Mouse (Mus musculus) induced T-regulatory cell, adult 2 months (primary cell): ENCODE data around the gene Evx2.
A peak's percentile ranks its signal among the peaks of the same experiment; 100 is the strongest.

Source experiments
- DNase-seq: peaks from one replicate; pipeline ENCODE4 v3.0.0-alpha.2; 2012; ENCODE audit warnings: low read depth

Evx2 gene

DNA sequence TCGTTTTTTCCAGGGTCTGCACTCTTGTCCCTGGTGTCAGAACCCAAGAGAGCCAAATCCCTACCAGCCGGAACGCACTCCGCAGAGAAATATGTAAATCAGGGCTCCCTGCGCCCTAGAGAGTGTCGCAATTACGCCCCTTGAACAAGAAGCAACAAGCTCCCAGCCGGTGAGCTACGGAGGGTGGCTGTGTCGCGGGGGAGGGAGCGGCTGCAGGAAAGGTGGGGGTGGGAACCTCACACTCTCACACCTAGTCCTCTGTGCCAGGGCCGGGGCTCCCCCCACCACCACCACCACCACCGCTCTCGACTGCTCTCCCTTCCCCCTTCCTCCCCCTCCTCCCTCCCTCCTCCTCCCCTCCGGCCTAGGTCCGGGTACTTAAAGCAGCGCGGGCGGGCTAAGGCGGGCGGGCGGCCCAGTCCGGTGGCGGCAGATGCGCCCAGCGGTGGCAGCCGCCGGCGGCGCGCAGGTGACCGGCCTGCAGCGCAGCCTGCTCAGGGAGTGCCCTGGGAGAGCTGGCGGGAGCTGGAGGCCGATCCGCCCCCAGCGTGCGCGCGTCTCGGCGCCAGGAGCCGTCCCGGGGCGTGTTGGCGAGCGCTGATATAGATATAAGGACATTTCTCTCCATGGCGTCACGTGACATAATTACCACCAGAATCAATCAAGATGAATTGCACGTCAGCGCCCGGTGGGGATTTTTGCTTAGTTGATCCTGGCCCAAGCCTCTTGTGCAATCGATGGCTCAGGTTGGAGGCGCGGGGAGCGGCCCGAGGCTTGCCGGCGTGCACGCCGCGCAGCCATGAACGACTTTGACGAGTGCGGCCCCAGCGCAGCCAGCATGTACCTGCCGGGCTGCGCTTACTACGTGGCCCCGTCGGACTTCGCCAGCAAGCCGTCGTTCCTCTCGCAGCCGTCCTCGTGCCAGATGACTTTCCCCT is 22.5 kb upstream of the Evx2 start:
- DNase-seq, result no peak

DNA sequence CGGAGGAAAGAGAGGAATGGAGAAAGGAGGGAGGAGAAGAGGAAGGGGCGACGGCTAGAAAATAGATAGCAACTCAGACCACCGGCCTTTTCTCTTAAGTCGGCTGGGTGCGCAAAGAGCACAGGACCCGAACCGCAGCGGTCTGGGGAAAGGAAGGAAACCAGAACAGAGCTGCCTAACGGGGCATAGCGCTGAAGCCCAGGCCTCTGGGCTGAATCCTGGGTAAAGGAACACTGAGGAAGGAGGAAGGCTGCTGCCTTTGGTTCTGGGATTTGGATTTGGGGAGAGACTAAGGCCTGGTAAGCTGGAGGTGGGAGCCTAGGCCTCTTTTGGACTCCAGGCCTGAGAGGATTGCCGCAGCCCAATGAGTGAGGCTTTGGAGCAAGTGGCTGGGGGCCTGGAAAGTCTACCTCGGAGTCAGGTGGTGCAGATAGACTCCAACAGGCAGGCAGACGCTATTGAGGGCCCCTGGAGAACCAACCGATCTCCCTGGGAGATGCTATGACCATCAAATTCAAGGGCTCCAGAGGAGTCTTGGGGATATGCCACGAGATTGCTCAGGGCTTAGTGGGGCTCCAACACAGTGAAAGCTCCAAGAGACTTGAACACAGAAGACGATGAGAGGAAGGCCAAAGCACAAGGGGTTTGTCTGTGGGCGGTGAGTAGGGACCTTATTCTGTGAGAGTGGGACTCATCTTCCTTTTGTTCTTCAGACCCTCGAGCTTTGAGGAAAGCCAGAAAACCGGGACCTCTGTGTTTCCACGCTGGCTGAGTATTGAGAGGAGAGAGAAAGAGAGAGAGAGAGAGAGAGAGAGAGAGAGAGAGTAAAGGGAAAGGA is 21.4 kb upstream of the Evx2 start:
- no peak for DNase-seq

DNA sequence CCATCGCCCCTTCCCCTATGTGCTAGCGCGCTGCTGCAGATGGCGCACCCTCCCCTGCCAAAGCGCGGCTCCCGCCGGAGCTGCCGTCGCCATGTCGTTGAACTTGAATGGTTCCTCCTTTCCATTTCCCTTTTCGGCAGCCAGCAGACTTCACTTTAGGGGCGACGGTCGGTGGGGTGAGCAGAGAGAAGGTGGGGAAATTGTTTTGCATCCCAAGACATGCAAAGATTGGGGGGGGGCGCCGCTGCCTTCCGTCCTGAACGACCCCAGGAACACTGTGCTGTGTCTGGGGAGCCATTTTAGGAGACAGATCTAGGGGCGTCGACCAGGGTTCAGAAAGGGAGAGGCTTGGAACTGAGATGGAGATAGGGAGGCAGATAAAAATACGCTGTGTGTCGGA is 20.6 kb upstream of the Evx2 start:
- DNase-seq, result no peak

GRCm38 (mm10) chr2:74679596-74679971 is 20.2 kb upstream of the Evx2 start:
- DNase-seq, result no peak

DNA sequence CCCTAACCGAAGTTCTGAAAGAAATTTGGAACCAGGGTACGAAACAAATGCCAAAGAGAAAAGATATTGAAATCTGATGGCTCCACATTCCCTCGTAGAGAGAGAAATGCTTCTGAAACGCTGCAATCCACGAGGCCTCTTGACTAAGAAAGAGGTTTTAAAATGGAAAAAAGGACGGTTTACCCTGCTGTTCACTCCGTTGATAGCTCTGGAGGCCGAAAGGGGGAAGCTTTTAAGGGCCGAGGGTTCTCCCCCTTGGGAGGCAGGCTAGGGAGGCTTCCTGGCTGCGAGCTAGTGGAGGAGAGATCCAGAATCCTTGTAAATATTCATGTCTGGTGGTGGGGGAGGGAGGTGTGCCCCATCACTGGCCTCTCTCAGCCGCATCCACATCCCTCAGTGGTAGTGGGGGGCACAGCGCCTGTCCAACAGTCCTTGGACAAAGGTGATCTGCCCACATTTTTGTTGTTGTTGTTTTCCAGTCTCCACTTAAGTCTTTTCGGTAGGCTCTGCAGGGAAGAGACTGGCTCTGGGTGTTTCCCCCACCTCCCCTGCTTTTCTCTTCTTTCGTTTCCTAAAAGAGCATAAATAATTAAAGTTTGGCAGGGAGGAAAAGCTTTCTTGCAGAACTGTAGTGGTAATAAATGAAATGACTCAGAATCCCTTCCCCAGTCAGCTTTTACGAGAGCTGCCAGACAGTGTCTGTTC is 19.7 kb upstream of the Evx2 start, which contains the start of gene Hoxd11:
Gene Hoxd11 (plus strand): TSS at position 667 of the 705 bp plus-strand sequence.
- no peak for DNase-seq

- no peak for DNase-seq
These were observed 17.7 kb upstream of the Evx2 start for GRCm38 (mm10) chr2:74677106-74677505.

- no peak for DNase-seq
These were observed 17.2 kb upstream of the Evx2 start for GRCm38 (mm10) chr2:74676376-74677052.

DNA sequence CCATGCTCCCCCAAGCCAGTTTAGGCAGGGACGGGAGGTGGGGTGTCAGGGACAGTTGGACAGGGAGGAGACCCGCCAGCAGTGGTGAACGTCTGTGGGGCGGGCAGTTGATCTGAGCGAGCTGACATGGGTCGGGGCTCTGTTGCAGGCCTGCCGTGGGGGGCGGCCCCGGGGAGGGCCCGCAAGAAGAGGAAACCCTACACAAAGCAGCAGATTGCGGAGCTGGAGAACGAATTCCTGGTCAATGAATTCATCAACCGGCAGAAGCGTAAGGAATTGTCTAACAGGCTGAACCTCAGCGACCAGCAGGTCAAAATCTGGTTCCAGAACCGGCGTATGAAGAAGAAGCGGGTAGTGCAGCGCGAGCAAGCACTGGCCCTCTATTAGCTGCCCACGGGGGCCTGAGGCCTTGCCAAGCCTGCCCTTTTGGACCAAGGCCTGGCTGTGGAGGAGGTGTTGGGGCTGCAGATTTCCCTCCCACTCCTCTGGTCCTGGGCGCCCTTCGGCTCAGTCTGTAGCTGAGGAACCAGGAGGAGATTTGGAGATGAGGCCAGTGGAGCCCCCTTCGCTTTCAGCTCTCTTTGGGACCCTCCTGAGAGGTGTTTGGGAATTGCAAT is 16.4 kb upstream of the Evx2 start:
- DNase-seq, result no peak

GRCm38 (mm10) chr2:74674881-74675665 is 15.7 kb upstream of the Evx2 start, which contains the start of gene Hoxd12:
TSS of gene Hoxd12 (plus strand) at chr2:74675013.
- no peak for DNase-seq

DNA sequence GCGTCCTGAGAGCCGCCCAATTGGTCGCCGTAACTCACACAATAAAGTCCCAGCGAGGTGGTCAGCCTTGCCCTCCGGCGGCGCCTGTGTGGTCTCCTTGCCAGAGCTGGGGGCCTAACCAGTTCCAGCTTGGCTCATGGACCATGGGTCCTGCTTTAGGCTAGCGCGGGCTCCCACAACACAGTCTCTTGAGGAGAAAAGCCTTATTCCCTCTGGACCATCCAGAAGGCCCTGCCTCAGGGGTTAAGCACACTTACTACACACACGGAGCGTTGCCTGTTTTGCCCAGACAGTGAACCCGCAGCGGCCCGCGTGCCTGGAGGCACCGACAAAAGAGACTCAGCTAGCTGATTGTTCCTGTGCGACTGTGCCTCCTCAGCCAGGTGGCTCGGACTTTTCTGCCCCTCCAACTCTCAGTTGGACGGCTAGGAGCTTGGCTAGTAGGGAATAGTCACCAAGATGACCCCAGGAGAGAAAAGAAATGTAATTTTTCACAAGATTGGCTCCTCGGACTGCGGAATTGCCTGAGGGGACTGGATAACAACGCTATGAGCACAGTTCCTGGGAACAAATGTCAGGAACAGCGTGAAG is 14.6 kb upstream of the Evx2 start:
- no peak for DNase-seq

- peak; percentile 67 for DNase-seq
These were observed 13.4 kb upstream of the Evx2 start for GRCm38 (mm10) chr2:74672481-74673362.

GRCm38 (mm10) chr2:74671847-74672246 is 12.5 kb upstream of the Evx2 start:
- DNase-seq, result no peak

DNA sequence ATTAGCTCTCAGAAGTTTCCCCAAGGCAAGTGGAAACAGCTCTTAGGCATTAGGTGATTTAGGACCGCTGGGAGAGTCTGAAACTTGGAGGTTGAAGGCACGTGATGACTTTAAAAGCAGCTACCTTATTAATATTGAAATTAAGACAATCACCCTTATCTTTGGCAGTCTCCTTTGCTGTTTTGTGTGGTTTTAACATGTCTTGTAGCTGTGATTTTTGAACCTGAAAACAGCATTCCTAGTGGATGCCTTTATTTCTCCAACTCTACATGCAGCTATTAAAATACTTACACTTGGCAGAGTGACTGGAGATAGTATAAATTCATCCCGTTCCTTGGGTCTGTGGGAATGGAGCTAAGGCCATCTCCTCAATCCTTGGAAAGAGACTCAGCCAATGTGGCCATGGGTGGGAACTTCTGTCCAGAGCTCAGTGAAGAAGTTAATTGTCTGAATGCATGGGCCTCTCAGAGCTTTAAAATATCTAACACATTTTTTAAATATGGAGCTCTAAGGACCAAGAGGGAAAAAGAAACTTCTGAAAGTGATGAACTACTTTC is 11.4 kb upstream of the Evx2 start:
- no peak for DNase-seq

DNA sequence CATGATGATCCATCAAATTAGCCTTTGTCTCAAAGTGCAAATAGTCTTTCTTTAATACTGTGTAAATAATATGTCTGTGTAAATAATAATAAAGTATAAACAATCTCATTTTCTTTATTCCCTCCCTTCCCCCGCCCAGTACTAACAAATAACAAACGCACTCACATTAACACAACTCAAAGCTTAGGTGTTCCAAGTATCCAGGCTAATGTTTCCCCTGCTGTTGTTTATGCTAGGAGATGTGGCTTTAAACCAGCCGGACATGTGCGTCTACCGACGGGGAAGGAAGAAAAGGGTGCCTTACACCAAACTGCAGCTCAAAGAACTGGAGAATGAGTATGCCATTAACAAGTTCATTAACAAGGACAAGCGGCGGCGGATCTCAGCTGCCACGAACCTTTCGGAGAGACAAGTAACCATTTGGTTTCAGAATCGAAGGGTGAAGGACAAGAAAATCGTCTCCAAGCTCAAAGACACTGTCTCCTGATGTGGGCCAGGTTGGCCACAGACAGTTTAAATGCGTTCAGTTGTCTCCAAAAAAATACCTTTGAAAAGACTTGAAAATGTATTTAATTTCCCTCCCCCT is 10.4 kb upstream of the Evx2 start:
- DNase-seq, result no peak

GRCm38 (mm10) chr2:74669230-74669578 is 9.8 kb upstream of the Evx2 start:
- DNase-seq, result no peak

- no peak for DNase-seq
These were observed 9.2 kb upstream of the Evx2 start for GRCm38 (mm10) chr2:74668370-74669229.

DNA sequence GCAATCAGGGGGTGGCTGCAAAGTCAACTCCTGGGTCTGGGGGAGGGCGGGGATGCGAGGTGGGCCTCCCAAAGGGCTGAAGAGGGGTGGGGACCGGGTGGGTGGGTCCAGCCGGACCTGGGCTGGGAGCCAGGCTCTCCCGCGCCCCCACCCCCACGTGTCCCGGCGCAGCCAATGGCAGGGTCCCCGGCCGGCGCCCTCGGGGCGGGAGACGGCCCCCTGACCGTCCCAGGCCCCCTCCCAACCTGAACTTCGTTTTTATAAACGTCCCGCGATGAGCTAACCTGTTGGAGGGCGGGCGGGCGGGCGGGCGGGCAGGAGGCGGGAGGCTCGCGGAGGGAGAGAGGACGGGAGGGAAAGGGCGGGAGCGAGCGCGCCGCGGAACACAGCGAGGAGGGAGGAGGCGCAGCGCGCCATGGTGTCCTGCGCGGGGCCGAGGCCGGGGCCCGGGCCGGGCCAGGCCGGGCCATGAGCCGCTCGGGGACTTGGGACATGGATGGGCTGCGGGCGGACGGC is 8.5 kb upstream of the Evx2 start, which contains the start of gene Hoxd13:
Gene Hoxd13 (plus strand): TSS at position 469 of the 516 bp plus-strand sequence.
- DNase-seq, result no peak
